Mouse (Mus musculus) liver, adult 2 months (tissue): ENCODE data around the gene Olfr453. TPM values are rescaled to one million over a fixed set of nuclear protein-coding genes. Genes with fewer than 3 reads are reported as not detected.

Source experiments
- DNase-seq: peaks from one replicate; pipeline ENCODE4 v3.0.0-alpha.2; 2011; ENCODE audit warnings: low read depth, low spot score; ENCODE audit errors: extremely low read depth
- H3K27ac ChIP-seq: fragments of 200-500 bp; replicated peaks from 2 replicates; pipeline ENCODE4 v1.5.1; 2012; ENCODE audit warnings: low read depth, mild to moderate bottlenecking, control low read depth, inconsistent platforms, low read length; ENCODE audit not compliant: insufficient read depth
- H3K27me3 ChIP-seq: fragments of 200-500 bp; 2 replicates; pipeline ENCODE4 v1.6.1; 2012; ENCODE audit warnings: mild to moderate bottlenecking, moderate library complexity, low read length, inconsistent platforms; ENCODE audit not compliant: control insufficient read depth, insufficient read depth
- H3K36me3 ChIP-seq: fragments of 200-500 bp; 2 replicates; pipeline ENCODE4 v1.6.1; 2012; ENCODE audit warnings: low read length, inconsistent platforms; ENCODE audit not compliant: control insufficient read depth, insufficient read depth
- H3K4me1 ChIP-seq: fragments of 200-500 bp; 2 replicates; pipeline ENCODE4 v1.6.1; 2011; ENCODE audit warnings: low read length; ENCODE audit not compliant: control insufficient read depth, insufficient read depth
- H3K4me3 ChIP-seq: fragments of 200-500 bp; 2 replicates; pipeline ENCODE4 v1.5.1; 2011; ENCODE audit warnings: low read depth, mild to moderate bottlenecking, control low read depth, low read length, moderate library complexity; ENCODE audit not compliant: insufficient read depth
- H3K79me2 ChIP-seq: fragments of 200-500 bp; 2 replicates; pipeline ENCODE4 v1.6.1; 2012; ENCODE audit warnings: inconsistent platforms, mild to moderate bottlenecking, low read length, moderate library complexity; ENCODE audit not compliant: control insufficient read depth, insufficient read depth
- H3K9ac ChIP-seq: fragments of 200-500 bp; 2 replicates; pipeline ENCODE4 v1.6.1; 2012; ENCODE audit warnings: low read depth, mild to moderate bottlenecking, control low read depth, inconsistent platforms, low read length
- CTCF ChIP-seq: fragments of 200-500 bp; IDR thresholded peaks from 2 replicates; pipeline ENCODE4 v1.5.1; 2011; ENCODE audit warnings: low read depth, low read length, control low read depth
- POLR2A ChIP-seq: fragments of 200-500 bp; IDR thresholded peaks from 2 replicates; pipeline ENCODE4 v1.6.1; 2011; ENCODE audit warnings: low read length, control low read depth; ENCODE audit not compliant: insufficient read depth; ENCODE audit errors: extremely low read depth
- WGBS: fragments of 180-500 bp; shearing (Covaris S2); methylation state at CpG from one replicate; pipeline ENCODE4 v1.1.7; 2018; 5-methylcytosine and 5-hydroxymethylcytosine counted together
- polyA plus RNA-seq: library from polyadenylated mRNA; depleted of rRNA; stranded (reverse); fragments of >200 nt; gene quantifications from 2 replicates; pipeline ENCODE4 v1.2.3, GENCODE M21; 2012
- total RNA-seq: library from RNA; depleted of rRNA; stranded (reverse); fragments of >200 nt; gene quantifications from 2 replicates; pipeline ENCODE4 v1.2.3, GENCODE M21; 2014

The Olfr453 gene
- total and polyA plus RNA-seq, 2 experiments, result not detected

GRCm38 (mm10) chr6:42717973-42718372, 21.2 kb upstream of the Olfr453 start:
- no peaks in the 10 kb centered on the region for H3K4me1 ChIP-seq
- H3K27ac ChIP-seq, result no peak overlapping the region
- DNase-seq, result no peak
- H3K79me2 ChIP-seq, result no peaks in the 10 kb centered on the region
- H3K27me3 ChIP-seq, result 0 out of 2 replicates have a peak, but pooled peaks cover 3% of the 10 kb centered on the region
- no peak overlapping the region for H3K4me3 ChIP-seq
- TF ChIP-seq POLR2A, result no peak
- no peak for TF ChIP-seq CTCF
- no peak overlapping the region for H3K9ac ChIP-seq
- no peaks in the 10 kb centered on the region for H3K36me3 ChIP-seq

- Histone ChIP-seq H3K27ac (no peak overlapping the region), H3K9ac (no peak overlapping the region), H3K36me3 (no peaks in the 10 kb centered on the region), H3K4me3 (no peak overlapping the region), H3K79me2 (no peaks in the 10 kb centered on the region), H3K4me1 (no peaks in the 10 kb centered on the region), H3K27me3 (no peaks in the 10 kb centered on the region)
- DNase-seq, result no peak
- WGBS, result 70% methylated on average over 5 of the region's 5 CpGs
- TF ChIP-seq POLR2A, result no peak
- TF ChIP-seq CTCF, result no peak
These were observed 3.1 kb downstream of the Olfr453 start for GRCm38 (mm10) chr6:42742303-42742702.

GRCm38 (mm10) chr6:42747846-42748245, 8.7 kb downstream of the Olfr453 start:
- Histone ChIP-seq H3K4me1 (no peaks in the 10 kb centered on the region), H3K9ac (no peak overlapping the region), H3K36me3 (no peaks in the 10 kb centered on the region), H3K27me3 (no peaks in the 10 kb centered on the region), H3K27ac (no peak overlapping the region), H3K79me2 (no peaks in the 10 kb centered on the region), H3K4me3 (no peak overlapping the region)
- no peak for DNase-seq
- TF ChIP-seq POLR2A, result no peak
- no peak for TF ChIP-seq CTCF

GRCm38 (mm10) chr6:42756104-42756503, 16.9 kb downstream of the Olfr453 start, which contains the start of gene Olfr38:
Olfr38 (plus strand) TSS chr6:42756404.
- no peak for TF ChIP-seq POLR2A
- TF ChIP-seq CTCF, result no peak
- H3K9ac ChIP-seq, result no peak within 1 kb of the TSS
- no peaks in the 10 kb centered on the region for H3K27me3 ChIP-seq
- H3K79me2 ChIP-seq, result no peaks in the 10 kb centered on the region
- no peak within 1 kb of the TSS for H3K27ac ChIP-seq
- H3K36me3 ChIP-seq, result no peaks in the 10 kb centered on the region
- no peak within 1 kb of the TSS for H3K4me3 ChIP-seq
- no peaks in the 10 kb centered on the region for H3K4me1 ChIP-seq
- WGBS, result 58% methylated on average over 1 of the region's 1 CpGs
- no peak for DNase-seq

GRCm38 (mm10) chr6:42777066-42777465, 37.9 kb downstream of the Olfr453 start:
- H3K36me3 ChIP-seq, result no peaks in the 10 kb centered on the region
- WGBS, result 97% methylated on average over 1 of the region's 1 CpGs
- H3K27ac ChIP-seq, result no peak overlapping the region
- H3K79me2 ChIP-seq, result no peaks in the 10 kb centered on the region
- H3K4me1 ChIP-seq, result no peaks in the 10 kb centered on the region
- H3K4me3 ChIP-seq, result no peak overlapping the region
- no peak for DNase-seq
- TF ChIP-seq CTCF (no peak), POLR2A (no peak)
- no peaks in the 10 kb centered on the region for H3K27me3 ChIP-seq
- H3K9ac ChIP-seq, result no peak overlapping the region

GRCm38 (mm10) chr6:42784793-42785192, 45.6 kb downstream of the Olfr453 start, which contains the start of gene Olfr452:
Olfr452 (plus strand) TSS chr6:42785093.
- TF ChIP-seq CTCF, result no peak
- no peak for TF ChIP-seq POLR2A
- H3K36me3 ChIP-seq, result no peaks in the 10 kb centered on the region
- no peak within 1 kb of the TSS for H3K27ac ChIP-seq
- H3K4me1 ChIP-seq, result no peaks in the 10 kb centered on the region
- H3K27me3 ChIP-seq, result no peaks in the 10 kb centered on the region
- no peak for DNase-seq
- no peak within 1 kb of the TSS for H3K9ac ChIP-seq
- H3K4me3 ChIP-seq, result no peak within 1 kb of the TSS
- no peaks in the 10 kb centered on the region for H3K79me2 ChIP-seq
